Mouse (Mus musculus) hindbrain, embryonic 11.5 days (tissue): ENCODE results near the gene Rarg. TPM values are rescaled to one million over a fixed set of nuclear protein-coding genes. Genes with fewer than 3 reads are reported as not detected.
"Not testable (repeated sequence)": the region's sequence is repeated elsewhere in the genome, so short reads cannot be mapped to it uniquely, and the experiment has no call there.

Experiments
- ATAC-seq: fragments of 200-750 bp; cut with Nextera tagmentation; 2 replicates; pipeline ENCODE4 v1.8.0; 2017; ENCODE audit warnings: mild to moderate bottlenecking, moderate TSS enrichment, moderate library complexity; ENCODE audit not compliant: low FRiP score
- DNase-seq: peaks from one replicate; pipeline ENCODE4 v3.0.0-alpha.2; 2015; ENCODE audit warnings: low spot score
- H3K27ac ChIP-seq: fragments of 300-500 bp; sonication (generic); 2 replicates; pipeline ENCODE4 v1.5.1; 2014; ENCODE audit warnings: mild to moderate bottlenecking, low read depth, low read length
- H3K27me3 ChIP-seq: fragments of 300-500 bp; sonication (generic); 2 replicates; pipeline ENCODE4 v1.6.1; 2014; ENCODE audit warnings: mild to moderate bottlenecking, low read length, moderate library complexity, mixed read lengths; ENCODE audit not compliant: control insufficient read depth, insufficient read depth
- H3K36me3 ChIP-seq: fragments of 300-500 bp; sonication (generic); 2 replicates; pipeline ENCODE4 v1.6.1; 2014; ENCODE audit warnings: mild to moderate bottlenecking, low read length, moderate library complexity, mixed read lengths; ENCODE audit not compliant: control insufficient read depth, insufficient read depth
- H3K4me1 ChIP-seq: fragments of 300-500 bp; sonication (generic); replicated peaks from 2 replicates; pipeline ENCODE4 v1.6.1; 2014; ENCODE audit warnings: low read length, mixed read lengths; ENCODE audit not compliant: control insufficient read depth, insufficient read depth
- H3K4me2 ChIP-seq: fragments of 300-500 bp; sonication (generic); replicated peaks from 2 replicates; pipeline ENCODE4 v1.6.1; 2014; ENCODE audit warnings: mild to moderate bottlenecking, low read depth, low read length
- H3K4me3 ChIP-seq: fragments of 300-500 bp; sonication (generic); 2 replicates; pipeline ENCODE4 v1.5.1; 2014; ENCODE audit warnings: low read depth, low read length
- H3K9ac ChIP-seq: fragments of 300-500 bp; sonication (generic); 2 replicates; pipeline ENCODE4 v1.6.1; 2014; ENCODE audit warnings: low read depth, low read length
- H3K9me3 ChIP-seq: fragments of 300-500 bp; sonication (generic); 2 replicates; pipeline ENCODE4 v1.6.1; 2016; ENCODE audit warnings: low read length; ENCODE audit not compliant: control insufficient read depth
- WGBS: fragments of 180-500 bp; shearing (Covaris S2); extraction: QIAGEN DNeasy Blood & Tissue Kit; methylation state at CpG from one replicate; pipeline ENCODE4 v1.1.7; 2014; 5-methylcytosine and 5-hydroxymethylcytosine counted together
- polyA plus RNA-seq: library from polyadenylated mRNA; unstranded; fragments of >200 nt; fragmentation: Nextera tagmentation; extraction: Ambion mirVana; gene quantifications from 2 replicates; pipeline ENCODE4 v1.2.1, GENCODE M21; 2014

Gene Rarg
- polyA plus RNA-seq, 1 experiment from 2014 or later = 20.3 TPM

DNA sequence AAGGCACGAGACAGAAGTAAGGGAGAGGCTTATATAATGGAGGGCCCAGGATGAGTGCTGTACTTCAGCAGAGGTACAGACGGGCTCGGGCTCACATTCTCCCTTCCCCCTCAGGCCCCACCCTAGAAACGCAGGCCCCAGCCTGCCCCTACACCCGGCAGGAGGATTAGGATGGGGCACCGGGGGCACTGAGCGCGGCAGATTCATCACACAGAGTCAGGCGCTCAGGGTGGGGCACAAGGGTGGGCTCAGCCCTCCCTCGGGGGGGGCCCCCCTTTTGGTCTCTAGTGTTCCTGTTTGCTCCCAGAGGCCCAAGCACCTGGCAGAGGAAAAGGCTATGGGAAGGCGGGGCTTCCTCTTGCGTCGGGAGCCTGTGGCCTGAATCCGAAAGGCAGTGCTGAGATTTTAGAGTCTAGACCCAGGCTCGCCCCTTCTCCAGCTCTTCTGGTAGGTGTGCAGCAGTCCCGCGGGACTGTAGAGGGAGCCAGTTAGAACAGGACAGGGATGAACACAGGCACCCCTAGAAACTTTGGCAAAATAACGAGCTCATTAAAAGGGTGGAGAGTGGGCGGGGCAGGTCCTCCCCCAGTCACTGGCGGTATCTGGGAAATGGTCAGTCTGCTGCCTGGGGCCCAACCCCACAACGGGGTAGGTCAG, 21.8 kb downstream of the Rarg start:
- H3K9ac ChIP-seq = peak overlapping the region; percentile 31; the same call in 1 of the 2 replicates
- DNase-seq (no peak), ATAC-seq (no peak)
- H3K4me1 ChIP-seq = 0 out of 2 replicates have a peak, but pooled peaks cover 2% of the 10 kb centered on the region
- WGBS = 36% methylated on average over 21 of the region's 21 CpGs
- no peak overlapping the region for H3K27ac ChIP-seq
- H3K4me2 ChIP-seq = no peak overlapping the region
- no peaks in the 10 kb centered on the region for H3K27me3 ChIP-seq
- H3K4me3 ChIP-seq = no peak overlapping the region
- no peaks in the 10 kb centered on the region for H3K36me3 ChIP-seq
- no peaks in the 10 kb centered on the region for H3K9me3 ChIP-seq

- Histone ChIP-seq H3K9me3 (no peaks in the 10 kb centered on the region), H3K4me1 (no peaks in the 10 kb centered on the region), H3K4me3 (no peak overlapping the region), H3K4me2 (no peak overlapping the region), H3K9ac (no peak overlapping the region), H3K36me3 (no peaks in the 10 kb centered on the region), H3K27me3 (no peaks in the 10 kb centered on the region), H3K27ac (no peak overlapping the region)
- ATAC-seq (no peak), DNase-seq (no peak)
- WGBS = 31% methylated on average over 2 of the region's 2 CpGs
These were observed 23.4 kb downstream of the Rarg start for GRCm38 (mm10) chr15:102233896-102234295.

GRCm38 (mm10) chr15:102232764-102233163, 24.6 kb downstream of the Rarg start:
- no peak for DNase-seq
- no peaks in the 10 kb centered on the region for H3K9me3 ChIP-seq
- WGBS = 86% methylated on average over 7 of the region's 7 CpGs
- H3K4me3 ChIP-seq = no peak overlapping the region
- no peaks in the 10 kb centered on the region; the same call in 1 of the 2 replicates for H3K27me3 ChIP-seq
- H3K4me1 ChIP-seq = no peaks in the 10 kb centered on the region
- no peak overlapping the region for H3K27ac ChIP-seq
- H3K4me2 ChIP-seq = no peak overlapping the region
- no peak for ATAC-seq
- no peaks in the 10 kb centered on the region for H3K36me3 ChIP-seq
- no peak overlapping the region for H3K9ac ChIP-seq

GRCm38 (mm10) chr15:102231748-102232147, 25.6 kb downstream of the Rarg start, which contains the start of gene Itgb7:
Itgb7 (minus strand) TSS chr15:102231944.
- Histone ChIP-seq H3K9ac (no peak within 1 kb of the TSS), H3K4me2 (no peak within 1 kb of the TSS), H3K4me3 (no peak within 1 kb of the TSS), H3K36me3 (no peaks in the 10 kb centered on the region), H3K27me3 (no peaks in the 10 kb centered on the region; the same call in 1 of the 2 replicates), H3K4me1 (no peaks in the 10 kb centered on the region), H3K9me3 (no peaks in the 10 kb centered on the region), H3K27ac (no peak within 1 kb of the TSS)
- DNase-seq = no peak
- no peak for ATAC-seq
- WGBS = 56% methylated on average over 6 of the region's 6 CpGs

DNA sequence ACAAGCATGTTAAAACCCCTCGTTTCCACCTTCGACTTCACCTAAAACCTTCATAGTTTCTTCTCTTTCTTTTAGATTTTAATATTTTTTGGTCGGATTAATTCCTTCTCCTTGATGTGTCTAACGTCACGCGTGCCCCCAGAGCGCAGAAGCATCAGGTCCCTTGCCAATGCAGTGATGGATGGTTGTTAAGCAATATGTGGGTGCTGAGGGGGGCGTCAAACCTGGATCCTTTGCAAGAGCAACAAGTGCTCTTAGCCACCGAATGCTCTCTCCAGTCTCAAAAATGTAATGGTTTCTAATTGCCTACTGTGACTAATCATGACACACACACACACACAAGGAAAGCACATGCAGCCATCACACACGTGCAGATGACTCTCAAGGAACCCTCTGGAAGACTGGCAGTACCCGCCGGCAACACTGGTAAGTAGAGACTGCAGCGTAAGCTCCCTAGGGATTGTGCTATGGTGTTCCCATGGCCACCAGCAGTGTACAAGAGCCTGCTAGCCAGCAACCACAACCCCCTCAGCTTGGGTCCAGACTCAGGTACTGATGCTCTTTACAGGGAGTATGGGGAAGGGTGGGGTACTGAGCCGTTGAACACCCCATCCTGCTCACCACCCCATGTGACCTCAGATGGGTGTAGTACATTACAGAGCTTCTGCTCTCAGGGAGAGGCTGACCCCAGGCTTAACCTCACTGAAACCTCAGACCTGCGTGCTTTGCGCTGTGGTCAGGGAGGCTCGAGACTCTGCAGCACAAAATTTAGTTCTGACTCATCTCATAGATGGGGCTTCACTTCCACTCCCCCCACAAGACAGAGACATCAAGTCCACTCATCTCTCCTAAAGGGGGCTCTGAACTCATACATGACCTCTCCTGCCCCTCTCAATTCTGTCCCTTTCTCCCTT, 26.7 kb downstream of the Rarg start:
- 85% methylated on average over 17 of the region's 17 CpGs for WGBS
- H3K9ac ChIP-seq = no peak overlapping the region

GRCm38 (mm10) chr15:102225619-102226018, 31.7 kb downstream of the Rarg start:
- not testable (repeated sequence) for H3K4me1 ChIP-seq, H3K27ac ChIP-seq, H3K36me3 ChIP-seq, ATAC-seq, DNase-seq, H3K9me3 ChIP-seq, H3K4me2 ChIP-seq, H3K9ac ChIP-seq, H3K4me3 ChIP-seq
- 79% methylated on average over 6 of the region's 6 CpGs for WGBS
- peaks cover 12% of the 10 kb centered on the region for H3K27me3 ChIP-seq

More for the DNA sequence above, 26.7 kb downstream of the Rarg start:
- Histone ChIP-seq H3K4me2 (no peak overlapping the region), H3K9me3 (no peaks in the 10 kb centered on the region), H3K4me3 (no peak overlapping the region), H3K27me3 (no peaks in the 10 kb centered on the region; the same call in 1 of the 2 replicates), H3K27ac (no peak overlapping the region), H3K36me3 (no peaks in the 10 kb centered on the region), H3K4me1 (no peaks in the 10 kb centered on the region)
- ATAC-seq (no peak), DNase-seq (no peak)

GRCm38 (mm10) chr15:102224992-102225617, 32.2 kb downstream of the Rarg start:
- WGBS = 21% methylated on average over 20 of the region's 21 CpGs
- no peaks in the 10 kb centered on the region for H3K4me1 ChIP-seq
- no peak overlapping the region for H3K27ac ChIP-seq
- H3K9me3 ChIP-seq = no peaks in the 10 kb centered on the region
- DNase-seq = no peak
- H3K27me3 ChIP-seq = peaks cover 12% of the 10 kb centered on the region
- H3K36me3 ChIP-seq = no peaks in the 10 kb centered on the region
- 0 out of 2 replicates have a peak overlapping the region, but pooled peaks have one; percentile 15 for H3K9ac ChIP-seq
- peak overlapping the region; percentile 31 for H3K4me3 ChIP-seq
- no peak for ATAC-seq
- H3K4me2 ChIP-seq = peak overlapping the region; percentile 79

- H3K4me2 ChIP-seq = peak overlapping the region; percentile 79
- no peaks in the 10 kb centered on the region for H3K4me1 ChIP-seq
- H3K4me3 ChIP-seq = peak overlapping the region; percentile 31
- H3K27ac ChIP-seq = no peak overlapping the region
- peak overlapping the region; percentile 53 for H3K9ac ChIP-seq
- ATAC-seq (peak; percentile 71; the same call in 1 of the 2 replicates), DNase-seq (peak; percentile 82)
- no peaks in the 10 kb centered on the region for H3K36me3 ChIP-seq
- 4% methylated on average over 43 of the region's 43 CpGs for WGBS
- H3K9me3 ChIP-seq = no peaks in the 10 kb centered on the region
- H3K27me3 ChIP-seq = peaks cover 12% of the 10 kb centered on the region
These were observed 32.9 kb downstream of the Rarg start for GRCm38 (mm10) chr15:102224186-102224991.
